Mouse (Mus musculus) liver, embryonic 14.5 days (tissue): ENCODE measurements around the gene AU041133. TPM values are rescaled to one million over a fixed set of nuclear protein-coding genes. Genes with fewer than 3 reads are reported as not detected.

Experiments
- ATAC-seq: fragments of 200-750 bp; cut with Nextera tagmentation; 2 replicates; pipeline ENCODE4 v1.8.0; 2017; ENCODE audit warnings: moderate number of reproducible peaks, mild to moderate bottlenecking, moderate library complexity; ENCODE audit not compliant: insufficient read depth
- DNase-seq, 3 experiments: peaks; one replicate each; pipeline ENCODE4 v3.0.0-alpha.2; 2012 to 2013; ENCODE audit warnings: low read depth in 3 of 3, low spot score in 3 of 3
- H3K27ac ChIP-seq: fragments of 300-500 bp; sonication (generic); 2 replicates; pipeline ENCODE4 v1.5.1; 2014; ENCODE audit warnings: moderate library complexity, mild to moderate bottlenecking, control low read depth, inconsistent platforms
- H3K27me3 ChIP-seq: fragments of 300-500 bp; sonication (generic); 2 replicates; pipeline ENCODE4 v1.6.1; 2014; ENCODE audit warnings: mild to moderate bottlenecking, low read length, moderate library complexity; ENCODE audit not compliant: control insufficient read depth, insufficient read depth
- H3K36me3 ChIP-seq: fragments of 300-500 bp; sonication (generic); replicated peaks from 2 replicates; pipeline ENCODE4 v1.6.1; 2014; ENCODE audit warnings: low read depth; ENCODE audit not compliant: control insufficient read depth, insufficient read depth
- H3K4me1 ChIP-seq, 2 experiments: fragments of 200-500 bp in 1 of 2; fragments of 300-500 bp in 1 of 2; sonication (generic) in 1 of 2; replicated peaks; 2 replicates each; pipeline ENCODE4 v1.6.1; 2012 to 2014; ENCODE audit warnings: antibody characterized with exemption in 1 of 2, inconsistent platforms in 1 of 2, low read length in 1 of 2; ENCODE audit not compliant: control insufficient read depth in 2 of 2, insufficient read depth in 2 of 2
- H3K4me2 ChIP-seq: fragments of 300-500 bp; sonication (generic); 2 replicates; pipeline ENCODE4 v1.6.1; 2014; ENCODE audit warnings: low read depth, mild to moderate bottlenecking, control low read depth, moderate library complexity
- H3K4me3 ChIP-seq, 2 experiments: fragments of 200-500 bp in 1 of 2; fragments of 300-500 bp in 1 of 2; sonication (generic) in 1 of 2; 2 replicates each; pipeline ENCODE4 v1.5.1; 2012 to 2014; ENCODE audit warnings: low read depth in 2 of 2, low read length in 2 of 2, mild to moderate bottlenecking in 2 of 2, control low read depth in 1 of 2, inconsistent platforms in 1 of 2, moderate library complexity in 1 of 2; ENCODE audit not compliant: insufficient read depth in 1 of 2
- H3K9ac ChIP-seq: fragments of 300-500 bp; sonication (generic); replicated peaks from 2 replicates; pipeline ENCODE4 v1.6.1; 2014; ENCODE audit warnings: mild to moderate bottlenecking, control low read depth, moderate library complexity
- H3K9me3 ChIP-seq: fragments of 300-500 bp; sonication (generic); 2 replicates; pipeline ENCODE4 v1.6.1; 2016; ENCODE audit warnings: low read length, mixed read lengths; ENCODE audit not compliant: control insufficient read depth
- CTCF ChIP-seq: IDR thresholded peaks from 2 replicates; pipeline ENCODE4 v1.5.1; 2016; ENCODE audit warnings: antibody characterized with exemption, low read depth, control low read depth
- EP300 ChIP-seq: IDR thresholded peaks from 2 replicates; pipeline ENCODE4 v1.6.1; 2016; ENCODE audit warnings: antibody characterized with exemption, low read depth
- WGBS: fragments of 180-500 bp; shearing (Covaris S2); extraction: QIAGEN DNeasy Blood & Tissue Kit; methylation state at CpG from one replicate; pipeline ENCODE4 v1.1.7; 2014; ENCODE audit not compliant: insufficient replicate concordance; 5-methylcytosine and 5-hydroxymethylcytosine counted together
- polyA plus RNA-seq, 2 experiments: library from polyadenylated mRNA; depleted of rRNA in 1 of 2; stranded (reverse) in 1 of 2; unstranded in 1 of 2; fragments of >200 nt; fragmentation: Nextera tagmentation in 1 of 2; extraction: Ambion mirVana in 1 of 2; gene quantifications; 2 replicates each; pipeline versions ENCODE4 v1.2.1 to v1.2.3; 2012 to 2014

Gene AU041133
- polyA plus RNA-seq, 2 experiments, result 0.40 to 1.1 TPM

- H3K27me3 ChIP-seq, result no peaks in the 10 kb centered on the region
- no peak overlapping the region for H3K4me3 ChIP-seq
- no peaks in the 10 kb centered on the region for H3K4me1 ChIP-seq
- H3K4me2 ChIP-seq, result no peak overlapping the region
- TF ChIP-seq CTCF (no peak), EP300 (no peak)
- WGBS, result 56% methylated on average over 4 of the region's 4 CpGs
- DNase-seq, result no peak
- H3K9me3 ChIP-seq, result peaks cover 17% of the 10 kb centered on the region
- no peak overlapping the region for H3K27ac ChIP-seq
- H3K9ac ChIP-seq, result no peak overlapping the region
- no peak for ATAC-seq
- H3K36me3 ChIP-seq, result peaks cover 9% of the 10 kb centered on the region
These were observed 19.8 kb downstream of the AU041133 start for GRCm38 (mm10) chr10:82147571-82147970.

GRCm38 (mm10) chr10:82167777-82168176 lies 40.0 kb downstream of the AU041133 start:
- Histone ChIP-seq H3K9ac (no peak overlapping the region), H3K27ac (no peak overlapping the region), H3K27me3 (no peaks in the 10 kb centered on the region), H3K36me3 (no peaks in the 10 kb centered on the region), H3K9me3 (no peaks in the 10 kb centered on the region), H3K4me2 (no peak overlapping the region), H3K4me1 (no peaks in the 10 kb centered on the region), H3K4me3 (no peak overlapping the region)
- DNase-seq, result no peak
- TF ChIP-seq CTCF (no peak), EP300 (no peak)
- no peak for ATAC-seq
- 46% methylated on average over 3 of the region's 3 CpGs for WGBS

- no peak for DNase-seq
- Histone ChIP-seq H3K4me3 (no peak overlapping the region), H3K4me2 (no peak overlapping the region), H3K9me3 (no peaks in the 10 kb centered on the region), H3K4me1 (no peaks in the 10 kb centered on the region), H3K27ac (no peak overlapping the region), H3K9ac (no peak overlapping the region), H3K36me3 (no peaks in the 10 kb centered on the region), H3K27me3 (no peaks in the 10 kb centered on the region)
- TF ChIP-seq EP300 (no peak), CTCF (no peak)
- 50% methylated on average over 2 of the region's 2 CpGs for WGBS
- ATAC-seq, result no peak
These were observed 42.0 kb downstream of the AU041133 start for GRCm38 (mm10) chr10:82169776-82170175.

- ATAC-seq, result no peak
- Histone ChIP-seq H3K9me3 (no peaks in the 10 kb centered on the region), H3K4me3 (no peak overlapping the region), H3K27ac (no peak overlapping the region), H3K36me3 (no peaks in the 10 kb centered on the region), H3K4me1 (no peaks in the 10 kb centered on the region), H3K9ac (no peak overlapping the region), H3K27me3 (no peaks in the 10 kb centered on the region), H3K4me2 (no peak overlapping the region)
- DNase-seq, result peak in 1 of 3 experiments; percentile 3
- no peak for TF ChIP-seq EP300
- 0 out of 2 replicates have a peak, but pooled peaks have one; percentile 18 for TF ChIP-seq CTCF
- 31% methylated on average over 2 of the region's 2 CpGs for WGBS
These were observed 43.0 kb downstream of the AU041133 start for GRCm38 (mm10) chr10:82170808-82171207.

- no peaks in the 10 kb centered on the region for H3K36me3 ChIP-seq
- TF ChIP-seq CTCF (no peak), EP300 (no peak)
- 0 out of 4 replicates have a peak, but pooled peaks cover 0 to 2% of the 10 kb centered on the region in 2 experiments for H3K4me1 ChIP-seq
- peak overlapping the region; percentile 40; the same call in 1 of the 2 replicates for H3K9ac ChIP-seq
- no peaks in the 10 kb centered on the region for H3K27me3 ChIP-seq
- no peak overlapping the region for H3K27ac ChIP-seq
- peak overlapping the region; percentile 61 to 63 for H3K4me3 ChIP-seq
- ATAC-seq (peak; percentile 92), DNase-seq (peak; percentile 24 to 55 (median 55))
- peak overlapping the region; percentile 71 for H3K4me2 ChIP-seq
- WGBS, result 7% methylated on average over 47 of the region's 47 CpGs
- no peaks in the 10 kb centered on the region for H3K9me3 ChIP-seq
These were observed 50.6 kb downstream of the AU041133 start for GRCm38 (mm10) chr10:82178257-82179064.

Other genes with a start within 250 kb of the AU041133 start
- gene Zfp781, start 197.5 kb upstream of the AU041133 start, polyA plus RNA-seq (2012; rRNA removed), result 0.10 and 0.19 TPM in 2 replicates
- gene Zfp781, start 197.5 kb upstream of the AU041133 start, polyA plus RNA-seq (2014; fragmentation: Nextera tagmentation; extraction: Ambion mirVana), result 0.39 and 0.55 TPM in 2 replicates
- gene Zfp873, start 79.9 kb upstream of the AU041133 start, polyA plus RNA-seq (2012; rRNA removed), result 0.90 and 1.6 TPM in 2 replicates
- 1.7 TPM in 2 replicates for gene Zfp873, start 79.9 kb upstream of the AU041133 start, polyA plus RNA-seq (2014; fragmentation: Nextera tagmentation; extraction: Ambion mirVana)
- 0.14 and 0.28 TPM in 2 replicates for gene BC024063, start 44.7 kb upstream of the AU041133 start, polyA plus RNA-seq (2012; rRNA removed)
- 0.44 and 0.63 TPM in 2 replicates for gene BC024063, start 44.7 kb upstream of the AU041133 start, polyA plus RNA-seq (2014; fragmentation: Nextera tagmentation; extraction: Ambion mirVana)
- gene Zfp938, start 113.3 kb downstream of the AU041133 start, polyA plus RNA-seq (2012; rRNA removed), result 0.77 and 1.4 TPM in 2 replicates
- gene Zfp938, start 113.3 kb downstream of the AU041133 start, polyA plus RNA-seq (2014; fragmentation: Nextera tagmentation; extraction: Ambion mirVana), result 1.9 and 2.6 TPM in 2 replicates
- not detected in 2 replicates for gene 4932415D10Rik, start 188.6 kb downstream of the AU041133 start, polyA plus RNA-seq (2012; rRNA removed)
- gene 4932415D10Rik, start 188.6 kb downstream of the AU041133 start, polyA plus RNA-seq (2014; fragmentation: Nextera tagmentation; extraction: Ambion mirVana), result not detected in 2 replicates
- gene Gm4924, start 226.2 kb downstream of the AU041133 start, polyA plus RNA-seq (2012; rRNA removed), result 0.29 and 0.66 TPM in 2 replicates
- gene Gm4924, start 226.2 kb downstream of the AU041133 start, polyA plus RNA-seq (2014; fragmentation: Nextera tagmentation; extraction: Ambion mirVana), result 0.93 and 1.5 TPM in 2 replicates